Mouse (Mus musculus) ES-Bruce4 (cell line): Measurements from ENCODE around the gene Rasal2.

Experiments used
- CTCF ChIP-seq: IDR thresholded peaks from one replicate; pipeline ENCODE4 v1.8.1; 2011; ENCODE audit warnings: low read depth, low read length
- EP300 ChIP-seq: IDR thresholded peaks from 2 replicates; pipeline ENCODE4 v1.6.1; 2011; ENCODE audit warnings: low read depth, low read length; ENCODE audit not compliant: insufficient read depth

DNA sequence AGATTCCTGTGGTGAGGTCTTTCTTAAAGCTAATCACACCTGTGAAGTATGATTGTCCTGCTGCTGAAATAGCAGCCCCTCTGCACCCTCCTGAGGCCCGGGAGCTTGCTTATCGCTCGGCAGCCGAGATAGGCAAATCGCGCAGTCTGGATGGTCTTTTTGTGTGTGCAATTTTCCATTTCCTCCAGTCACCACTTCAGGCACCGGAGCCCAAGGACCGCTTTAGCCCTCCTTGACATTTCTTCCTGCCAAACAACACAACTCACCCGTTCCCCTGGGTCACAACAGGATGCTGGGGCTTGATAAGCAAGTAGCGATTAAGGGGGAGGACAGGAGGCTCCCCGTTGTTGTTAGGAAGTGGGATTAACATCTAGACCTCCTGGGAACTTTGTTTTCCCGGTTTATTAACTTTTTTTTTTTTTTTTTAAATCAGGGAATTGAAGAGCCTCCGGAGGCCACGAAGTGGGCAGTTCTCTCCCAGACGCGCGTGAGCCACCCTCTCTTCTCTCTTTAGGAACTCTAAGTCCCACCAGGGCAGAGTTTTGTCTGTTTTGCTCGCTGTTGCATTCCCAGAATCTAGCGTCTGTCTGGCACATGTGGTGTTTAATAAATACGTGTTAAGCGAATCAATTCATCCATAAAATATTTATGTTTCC is 37.7 kb upstream of the Rasal2 start:
- TF ChIP-seq EP300 (no peak), CTCF (no peak)
